Mouse (Mus musculus): ENCODE measurements around the gene Sgcd. TPM values are rescaled to one million over a fixed set of nuclear protein-coding genes. Genes with fewer than 3 reads are reported as not detected.

The Sgcd gene
- not detected in 2 replicates for polyA plus RNA-seq (2012; ENCODE audit: insufficient read depth, insufficient read length, low replicate concordance, missing spikeins)

- peak within 1 kb of the TSS; percentile 80 for H3K4me3 ChIP-seq (ENCODE audit: insufficient read depth, low read depth, low read length)
- under 1% methylated on average over 67 of the region's 67 CpGs for WGBS
- H3K4me1 ChIP-seq (ENCODE audit: control insufficient read depth, insufficient read depth, low read length) = peaks cover 7% of the 10 kb centered on the region; the same call in 1 of the 2 replicates
- TF ChIP-seq POLR2A (IDR thresholded peaks at IDR 0.05; ENCODE audit: insufficient read depth, low read depth, low read length) (no peak; the same call in 1 of the 2 replicates), CTCF (IDR thresholded peaks at IDR 0.05; ENCODE audit: insufficient read depth, low read depth, low read length) (no peak)
- peak within 1 kb of the TSS; percentile 56 for H3K27ac ChIP-seq (ENCODE audit: insufficient read depth, low read depth, low read length)
These were observed at the start of gene Sgcd for GRCm38 (mm10) chr11:47988697-47989533. Gene Sgcd, minus strand, starts transcription at chr11:47988969.

DNA sequence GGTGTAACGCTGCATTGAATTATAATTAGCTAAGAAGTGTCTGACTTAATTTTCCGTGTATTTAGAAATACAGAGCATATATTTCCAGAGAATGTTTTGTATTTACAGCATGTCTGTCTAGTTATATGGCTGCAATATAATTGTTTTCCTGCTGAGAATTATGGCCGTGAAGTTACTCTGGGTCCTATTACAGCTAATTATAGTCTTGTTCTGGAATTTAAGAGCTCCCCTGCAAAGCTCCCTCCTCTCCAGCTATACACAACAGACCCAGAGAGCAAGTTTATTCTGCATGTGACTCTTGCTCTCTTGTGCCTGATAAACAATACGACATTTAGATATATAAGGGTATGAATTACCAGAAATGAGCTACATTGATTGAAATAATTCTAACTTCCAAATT lies 49.3 kb upstream of the Sgcd start:
- Histone ChIP-seq H3K27ac (ENCODE audit: insufficient read depth, low read depth, low read length) (no peak overlapping the region), H3K4me3 (ENCODE audit: insufficient read depth, low read depth, low read length) (no peak overlapping the region), H3K4me1 (ENCODE audit: control insufficient read depth, insufficient read depth, low read length) (no peaks in the 10 kb centered on the region)
- TF ChIP-seq POLR2A (IDR thresholded peaks at IDR 0.05; ENCODE audit: insufficient read depth, low read depth, low read length) = no peak
- TF ChIP-seq CTCF (IDR thresholded peaks at IDR 0.05; ENCODE audit: insufficient read depth, low read depth, low read length) = no peak
- WGBS = 30% methylated on average over 4 of the region's 4 CpGs

- no peak overlapping the region for H3K4me3 ChIP-seq (ENCODE audit: insufficient read depth, low read depth, low read length)
- no peak for TF ChIP-seq CTCF (IDR thresholded peaks at IDR 0.05; ENCODE audit: insufficient read depth, low read depth, low read length)
- no peak for TF ChIP-seq POLR2A (IDR thresholded peaks at IDR 0.05; ENCODE audit: insufficient read depth, low read depth, low read length)
- no peaks in the 10 kb centered on the region for H3K4me1 ChIP-seq (ENCODE audit: control insufficient read depth, insufficient read depth, low read length)
- WGBS = 62% methylated on average over 3 of the region's 3 CpGs
- H3K27ac ChIP-seq (ENCODE audit: insufficient read depth, low read depth, low read length) = no peak overlapping the region
These were observed 24.1 kb upstream of the Sgcd start for GRCm38 (mm10) chr11:48012836-48013235.

- Histone ChIP-seq H3K4me3 (ENCODE audit: insufficient read depth, low read depth, low read length) (peak overlapping the region; percentile 80), H3K27ac (ENCODE audit: insufficient read depth, low read depth, low read length) (peak overlapping the region; percentile 56), H3K4me1 (ENCODE audit: control insufficient read depth, insufficient read depth, low read length) (peaks cover 7% of the 10 kb centered on the region; the same call in 1 of the 2 replicates)
- no peak for TF ChIP-seq CTCF (IDR thresholded peaks at IDR 0.05; ENCODE audit: insufficient read depth, low read depth, low read length)
- TF ChIP-seq POLR2A (IDR thresholded peaks at IDR 0.05; ENCODE audit: insufficient read depth, low read depth, low read length) = no peak
- under 1% methylated on average over 31 of the region's 31 CpGs for WGBS
These were observed 454 bp downstream of the Sgcd start for GRCm38 (mm10) chr11:47988333-47988696.

GRCm38 (mm10) chr11:47987893-47988267 lies 889 bp downstream of the Sgcd start:
- WGBS = 4% methylated on average over 12 of the region's 12 CpGs
- Histone ChIP-seq H3K4me3 (ENCODE audit: insufficient read depth, low read depth, low read length) (peak overlapping the region; percentile 80), H3K4me1 (ENCODE audit: control insufficient read depth, insufficient read depth, low read length) (peaks cover 7% of the 10 kb centered on the region; the same call in 1 of the 2 replicates), H3K27ac (ENCODE audit: insufficient read depth, low read depth, low read length) (no peak overlapping the region)
- TF ChIP-seq POLR2A (IDR thresholded peaks at IDR 0.05; ENCODE audit: insufficient read depth, low read depth, low read length) (no peak), CTCF (IDR thresholded peaks at IDR 0.05; ENCODE audit: insufficient read depth, low read depth, low read length) (no peak)

GRCm38 (mm10) chr11:47987251-47987892 lies 1.4 kb downstream of the Sgcd start:
- Histone ChIP-seq H3K4me1 (ENCODE audit: control insufficient read depth, insufficient read depth, low read length) (peaks cover 7% of the 10 kb centered on the region; the same call in 1 of the 2 replicates), H3K4me3 (ENCODE audit: insufficient read depth, low read depth, low read length) (peak overlapping the region; percentile 80), H3K27ac (ENCODE audit: insufficient read depth, low read depth, low read length) (no peak overlapping the region)
- TF ChIP-seq POLR2A (IDR thresholded peaks at IDR 0.05; ENCODE audit: insufficient read depth, low read depth, low read length) (no peak), CTCF (IDR thresholded peaks at IDR 0.05; ENCODE audit: insufficient read depth, low read depth, low read length) (no peak)
- WGBS = 7% methylated on average over 8 of the region's 8 CpGs

DNA sequence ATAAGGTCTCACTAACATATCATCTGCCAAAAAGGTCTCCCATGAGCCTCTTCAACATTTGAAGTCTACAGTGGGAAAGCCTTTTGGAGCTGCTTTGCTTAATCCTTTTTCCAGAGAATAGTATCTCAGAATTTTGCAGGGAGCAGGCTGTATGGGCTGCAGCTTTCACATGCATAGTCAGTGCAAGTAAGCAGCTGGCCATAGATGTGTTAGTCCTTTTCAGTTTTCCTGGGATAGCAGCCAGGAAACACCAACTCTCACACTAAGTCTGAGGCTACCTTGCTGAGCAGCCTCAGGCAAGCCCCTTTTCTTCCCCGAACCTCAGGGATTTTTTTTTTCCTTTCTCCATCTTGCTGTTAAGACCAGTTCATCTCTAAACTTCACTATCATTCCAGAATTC lies 6.6 kb downstream of the Sgcd start:
- TF ChIP-seq POLR2A (IDR thresholded peaks at IDR 0.05; ENCODE audit: insufficient read depth, low read depth, low read length) (no peak), CTCF (IDR thresholded peaks at IDR 0.05; ENCODE audit: insufficient read depth, low read depth, low read length) (no peak)
- Histone ChIP-seq H3K4me1 (ENCODE audit: control insufficient read depth, insufficient read depth, low read length) (peaks cover under 1% of the 10 kb centered on the region; the same call in 1 of the 2 replicates), H3K27ac (ENCODE audit: insufficient read depth, low read depth, low read length) (no peak overlapping the region), H3K4me3 (ENCODE audit: insufficient read depth, low read depth, low read length) (no peak overlapping the region)
- WGBS = 64% methylated on average over 1 of the region's 1 CpGs

DNA sequence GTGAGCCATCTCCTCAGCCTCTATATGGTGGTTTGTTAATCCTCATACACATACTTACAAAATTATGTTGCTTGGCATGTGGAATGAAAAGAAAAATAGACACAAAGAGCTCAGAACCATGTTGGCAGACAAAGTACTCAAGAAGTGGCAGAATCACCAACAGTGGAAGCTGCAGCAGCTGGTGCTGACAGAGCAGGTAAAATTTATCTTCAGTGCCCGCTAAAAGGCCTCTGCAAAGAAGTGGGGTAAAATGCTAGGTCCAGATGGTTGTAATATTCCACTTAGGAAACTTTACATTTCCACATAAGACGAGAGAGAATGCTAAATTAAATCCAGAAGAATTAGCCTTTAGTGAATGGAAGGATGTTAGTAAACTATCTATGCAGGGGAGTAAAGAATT lies 7.7 kb downstream of the Sgcd start:
- WGBS = 86% methylated on average over 2 of the region's 2 CpGs
- TF ChIP-seq CTCF (IDR thresholded peaks at IDR 0.05; ENCODE audit: insufficient read depth, low read depth, low read length) = no peak
- TF ChIP-seq POLR2A (IDR thresholded peaks at IDR 0.05; ENCODE audit: insufficient read depth, low read depth, low read length) = no peak
- Histone ChIP-seq H3K27ac (ENCODE audit: insufficient read depth, low read depth, low read length) (no peak overlapping the region), H3K4me1 (ENCODE audit: control insufficient read depth, insufficient read depth, low read length) (no peaks in the 10 kb centered on the region), H3K4me3 (ENCODE audit: insufficient read depth, low read depth, low read length) (no peak overlapping the region)

- Histone ChIP-seq H3K4me1 (ENCODE audit: control insufficient read depth, insufficient read depth, low read length) (no peaks in the 10 kb centered on the region), H3K4me3 (ENCODE audit: insufficient read depth, low read depth, low read length) (no peak overlapping the region), H3K27ac (ENCODE audit: insufficient read depth, low read depth, low read length) (no peak overlapping the region)
- 83% methylated on average over 3 of the region's 3 CpGs for WGBS
- TF ChIP-seq POLR2A (IDR thresholded peaks at IDR 0.05; ENCODE audit: insufficient read depth, low read depth, low read length) (no peak), CTCF (IDR thresholded peaks at IDR 0.05; ENCODE audit: insufficient read depth, low read depth, low read length) (no peak)
These were observed 35.5 kb downstream of the Sgcd start for GRCm38 (mm10) chr11:47953291-47953690.

All from olfactory bulb, adult 2 months (tissue).